Mouse (Mus musculus): ENCODE data around the gene Kdm2a. TPM values are rescaled to one million over a fixed set of nuclear protein-coding genes. Genes with fewer than 3 reads are reported as not detected.

The Kdm2a gene
- polyA plus RNA-seq, 1 experiment = 100 TPM

GRCm38 (mm10) chr19:4300271-4300704 lies 97.8 kb downstream of the Kdm2a start:
- Histone ChIP-seq H3K4me3 (ENCODE audit: low read depth, low read length) (no peak overlapping the region), H3K36me3 (ENCODE audit: control insufficient read depth, insufficient read depth, low read length) (no peaks in the 10 kb centered on the region), H3K27me3 (ENCODE audit: control insufficient read depth, insufficient read depth, low read length) (no peaks in the 10 kb centered on the region), H3K27ac (ENCODE audit: insufficient read depth, low read depth, low read length) (peak overlapping the region; percentile 89), H3K4me1 (ENCODE audit: control insufficient read depth, insufficient read depth, insufficient read length, low read length) (peaks cover 53% of the 10 kb centered on the region)
- TF ChIP-seq CTCF (IDR thresholded peaks at IDR 0.05; ENCODE audit: extremely low read depth, insufficient read length, insufficient replicate concordance, low read depth, low read length) (no peak), POLR2A (IDR thresholded peaks at IDR 0.05; ENCODE audit: low read depth, low read length) (no peak)
- WGBS = 23% methylated on average over 7 of the region's 7 CpGs

DNA sequence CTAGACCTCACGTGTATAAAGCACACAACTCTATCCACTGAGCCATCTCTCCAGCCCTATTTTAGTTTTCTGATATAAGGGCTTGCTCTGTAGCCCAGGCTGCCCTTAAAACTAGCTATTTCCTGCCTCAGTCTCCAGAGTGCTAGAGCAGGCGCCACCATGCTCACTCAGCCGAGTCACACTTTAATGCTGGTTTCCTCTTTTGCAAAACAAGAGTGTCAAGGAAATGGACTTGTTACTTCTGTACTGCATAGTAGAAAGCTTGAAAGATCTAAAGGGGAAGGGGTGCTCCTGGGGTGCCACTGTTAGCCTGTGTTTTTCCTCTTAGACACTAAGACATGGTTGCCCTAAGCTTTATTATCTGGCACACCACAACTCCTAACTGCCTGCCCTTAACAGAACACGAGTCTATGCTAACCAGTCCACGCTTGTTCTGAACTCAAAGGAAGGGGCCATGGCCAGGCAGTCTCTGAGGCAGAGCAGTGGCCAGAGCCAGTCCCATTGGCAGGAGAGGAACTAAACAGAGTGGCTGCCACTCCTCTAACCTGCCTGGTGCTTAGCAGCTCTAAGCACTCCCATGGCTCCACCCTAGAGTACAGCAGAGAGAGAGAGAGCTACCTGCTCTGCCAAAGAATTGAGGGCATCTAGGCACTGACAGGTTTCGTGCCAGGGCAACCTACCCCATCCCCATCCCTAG lies 98.4 kb downstream of the Kdm2a start:
- H3K27me3 ChIP-seq (ENCODE audit: control insufficient read depth, insufficient read depth, low read length) = no peaks in the 10 kb centered on the region
- TF ChIP-seq CTCF (IDR thresholded peaks at IDR 0.05; ENCODE audit: extremely low read depth, insufficient read length, insufficient replicate concordance, low read depth, low read length) (no peak), POLR2A (IDR thresholded peaks at IDR 0.05; ENCODE audit: low read depth, low read length) (no peak)
- H3K27ac ChIP-seq (ENCODE audit: insufficient read depth, low read depth, low read length) = peak overlapping the region; percentile 89
- no peak overlapping the region for H3K4me3 ChIP-seq (ENCODE audit: low read depth, low read length)
- H3K36me3 ChIP-seq (ENCODE audit: control insufficient read depth, insufficient read depth, low read length) = no peaks in the 10 kb centered on the region; the same call in 1 of the 2 replicates
- H3K4me1 ChIP-seq (ENCODE audit: control insufficient read depth, insufficient read depth, insufficient read length, low read length) = peaks cover 54% of the 10 kb centered on the region
- 69% methylated on average over 6 of the region's 6 CpGs for WGBS

- Histone ChIP-seq H3K36me3 (ENCODE audit: control insufficient read depth, insufficient read depth, low read length) (no peaks in the 10 kb centered on the region; the same call in 1 of the 2 replicates), H3K27me3 (ENCODE audit: control insufficient read depth, insufficient read depth, low read length) (no peaks in the 10 kb centered on the region), H3K4me3 (ENCODE audit: low read depth, low read length) (no peak overlapping the region), H3K4me1 (ENCODE audit: control insufficient read depth, insufficient read depth, insufficient read length, low read length) (peaks cover 51% of the 10 kb centered on the region), H3K27ac (ENCODE audit: insufficient read depth, low read depth, low read length) (peak overlapping the region; percentile 61)
- TF ChIP-seq POLR2A (IDR thresholded peaks at IDR 0.05; ENCODE audit: low read depth, low read length) (no peak), CTCF (IDR thresholded peaks at IDR 0.05; ENCODE audit: extremely low read depth, insufficient read length, insufficient replicate concordance, low read depth, low read length) (no peak)
- 80% methylated on average over 7 of the region's 7 CpGs for WGBS
These were observed 99.0 kb downstream of the Kdm2a start for GRCm38 (mm10) chr19:4299126-4299525.

- 83% methylated on average over 17 of the region's 17 CpGs for WGBS
- Histone ChIP-seq H3K36me3 (ENCODE audit: control insufficient read depth, insufficient read depth, low read length) (no peaks in the 10 kb centered on the region; the same call in 1 of the 2 replicates), H3K27ac (ENCODE audit: insufficient read depth, low read depth, low read length) (peak overlapping the region; percentile 61), H3K27me3 (ENCODE audit: control insufficient read depth, insufficient read depth, low read length) (no peaks in the 10 kb centered on the region), H3K4me1 (ENCODE audit: control insufficient read depth, insufficient read depth, insufficient read length, low read length) (peaks cover 51% of the 10 kb centered on the region), H3K4me3 (ENCODE audit: low read depth, low read length) (no peak overlapping the region)
- TF ChIP-seq CTCF (IDR thresholded peaks at IDR 0.05; ENCODE audit: extremely low read depth, insufficient read length, insufficient replicate concordance, low read depth, low read length) = no peak
- no peak for TF ChIP-seq POLR2A (IDR thresholded peaks at IDR 0.05; ENCODE audit: low read depth, low read length)
These were observed 99.6 kb downstream of the Kdm2a start for GRCm38 (mm10) chr19:4298322-4299121.

DNA sequence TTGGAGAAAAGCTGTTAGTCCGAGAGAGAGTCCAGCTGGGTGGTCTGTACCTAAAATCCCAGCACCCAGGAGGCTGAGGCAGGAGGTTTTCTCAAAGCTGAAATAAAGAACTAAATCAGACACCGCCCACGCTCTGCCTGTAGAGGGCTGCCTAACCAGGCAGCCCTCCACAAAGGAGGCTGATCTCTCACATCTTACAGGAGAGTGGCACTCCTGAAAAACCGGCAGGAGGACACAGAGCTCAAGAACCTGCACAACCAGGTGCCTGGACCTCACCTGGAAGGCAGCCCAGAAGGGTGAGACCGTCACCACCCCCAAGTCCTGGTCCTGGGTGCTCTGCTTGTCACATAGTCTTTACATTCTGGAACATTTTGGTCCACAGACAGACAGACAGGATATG lies 100.2 kb downstream of the Kdm2a start:
- H3K36me3 ChIP-seq (ENCODE audit: control insufficient read depth, insufficient read depth, low read length) = peaks cover under 1% of the 10 kb centered on the region; the same call in 1 of the 2 replicates
- TF ChIP-seq CTCF (IDR thresholded peaks at IDR 0.05; ENCODE audit: extremely low read depth, insufficient read length, insufficient replicate concordance, low read depth, low read length) (no peak), POLR2A (IDR thresholded peaks at IDR 0.05; ENCODE audit: low read depth, low read length) (no peak)
- peaks cover 49% of the 10 kb centered on the region for H3K4me1 ChIP-seq (ENCODE audit: control insufficient read depth, insufficient read depth, insufficient read length, low read length)
- no peak overlapping the region for H3K4me3 ChIP-seq (ENCODE audit: low read depth, low read length)
- peak overlapping the region; percentile 24 for H3K27ac ChIP-seq (ENCODE audit: insufficient read depth, low read depth, low read length)
- no peaks in the 10 kb centered on the region for H3K27me3 ChIP-seq (ENCODE audit: control insufficient read depth, insufficient read depth, low read length)
- 66% methylated on average over 5 of the region's 5 CpGs for WGBS

DNA sequence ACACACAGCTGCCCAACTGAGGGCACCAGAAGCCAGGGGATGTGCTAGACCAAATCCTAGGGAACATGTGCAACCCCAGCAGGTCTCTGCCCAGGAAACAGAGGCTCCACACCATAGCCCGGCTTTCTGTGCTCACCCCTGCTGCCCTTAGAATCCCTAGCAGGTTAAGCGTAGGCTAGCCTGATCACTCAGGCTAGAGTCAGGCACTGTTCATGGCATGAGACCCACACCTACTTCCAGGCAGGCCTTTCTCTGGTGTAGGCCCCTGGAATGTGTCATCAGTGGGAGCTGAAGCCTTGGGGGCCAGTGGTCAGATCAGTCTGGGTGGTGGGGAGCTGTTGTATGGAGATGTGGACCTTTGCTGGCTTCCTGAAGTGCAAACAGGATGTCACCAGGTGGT lies 101.5 kb downstream of the Kdm2a start:
- no peak overlapping the region for H3K4me3 ChIP-seq (ENCODE audit: low read depth, low read length)
- TF ChIP-seq CTCF (IDR thresholded peaks at IDR 0.05; ENCODE audit: extremely low read depth, insufficient read length, insufficient replicate concordance, low read depth, low read length) = no peak
- no peak for TF ChIP-seq POLR2A (IDR thresholded peaks at IDR 0.05; ENCODE audit: low read depth, low read length)
- H3K27ac ChIP-seq (ENCODE audit: insufficient read depth, low read depth, low read length) = no peak overlapping the region
- 77% methylated on average over 2 of the region's 2 CpGs for WGBS
- H3K36me3 ChIP-seq (ENCODE audit: control insufficient read depth, insufficient read depth, low read length) = peaks cover 13% of the 10 kb centered on the region
- H3K4me1 ChIP-seq (ENCODE audit: control insufficient read depth, insufficient read depth, insufficient read length, low read length) = peaks cover 42% of the 10 kb centered on the region
- H3K27me3 ChIP-seq (ENCODE audit: control insufficient read depth, insufficient read depth, low read length) = no peaks in the 10 kb centered on the region

- H3K27ac ChIP-seq (ENCODE audit: insufficient read depth, low read depth, low read length) = peak overlapping the region; percentile 74; the same call in 1 of the 2 replicates
- no peaks in the 10 kb centered on the region for H3K27me3 ChIP-seq (ENCODE audit: control insufficient read depth, insufficient read depth, low read length)
- H3K36me3 ChIP-seq (ENCODE audit: control insufficient read depth, insufficient read depth, low read length) = peaks cover 25% of the 10 kb centered on the region
- H3K4me1 ChIP-seq (ENCODE audit: control insufficient read depth, insufficient read depth, insufficient read length, low read length) = peaks cover 31% of the 10 kb centered on the region
- TF ChIP-seq CTCF (IDR thresholded peaks at IDR 0.05; ENCODE audit: extremely low read depth, insufficient read length, insufficient replicate concordance, low read depth, low read length) (no peak), POLR2A (IDR thresholded peaks at IDR 0.05; ENCODE audit: low read depth, low read length) (no peak)
- 82% methylated on average over 4 of the region's 4 CpGs for WGBS
- H3K4me3 ChIP-seq (ENCODE audit: low read depth, low read length) = no peak overlapping the region
These were observed 102.7 kb downstream of the Kdm2a start for GRCm38 (mm10) chr19:4295391-4295790.

Measured in small intestine, adult 2 months (tissue).